Mouse (Mus musculus): ENCODE data around the gene Fam104a. TPM values are rescaled to one million over a fixed set of nuclear protein-coding genes. Genes with fewer than 3 reads are reported as not detected.

Gene Fam104a
- polyA plus RNA-seq, 1 experiment: 22.8 TPM

GRCm38 (mm10) chr11:113715078-113715674 is 31.2 kb upstream of the Fam104a start:
- TF ChIP-seq CTCF (IDR thresholded peaks at IDR 0.05; ENCODE audit: low read depth, low read length): peak; percentile 51
- TF ChIP-seq POLR2A (IDR thresholded peaks at IDR 0.05; ENCODE audit: insufficient read depth, low read length): no peak
- TF ChIP-seq EP300 (IDR thresholded peaks at IDR 0.05; ENCODE audit: insufficient read depth, low read depth, low read length): no peak
- Histone ChIP-seq H3K36me3 (ENCODE audit: control insufficient read depth, insufficient read depth, low read length, poor library complexity, severe bottlenecking) (no peaks in the 10 kb centered on the region), H3K27ac (ENCODE audit: insufficient read depth, low read length) (no peak overlapping the region), H3K4me1 (ENCODE audit: control insufficient read depth, insufficient read depth, low read length) (peaks cover 10% of the 10 kb centered on the region), H3K4me3 (ENCODE audit: low read depth, low read length) (no peak overlapping the region), H3K27me3 (ENCODE audit: control insufficient read depth, insufficient read depth, low read length, poor library complexity, severe bottlenecking) (no peaks in the 10 kb centered on the region), H3K9ac (ENCODE audit: low read depth, poor library complexity, severe bottlenecking) (no peak overlapping the region), H3K9me3 (replicated peaks; ENCODE audit: control insufficient read depth, insufficient read depth, low read length, poor library complexity, severe bottlenecking) (no peaks in the 10 kb centered on the region)

- Histone ChIP-seq H3K27me3 (ENCODE audit: control insufficient read depth, insufficient read depth, low read length, poor library complexity, severe bottlenecking) (no peaks in the 10 kb centered on the region), H3K9ac (ENCODE audit: low read depth, poor library complexity, severe bottlenecking) (peak overlapping the region; percentile 75), H3K27ac (ENCODE audit: insufficient read depth, low read length) (peak overlapping the region; percentile 97), H3K4me1 (ENCODE audit: control insufficient read depth, insufficient read depth, low read length) (peaks cover 12% of the 10 kb centered on the region), H3K4me3 (ENCODE audit: low read depth, low read length) (peak overlapping the region; percentile 66), H3K9me3 (replicated peaks; ENCODE audit: control insufficient read depth, insufficient read depth, low read length, poor library complexity, severe bottlenecking) (no peaks in the 10 kb centered on the region), H3K36me3 (ENCODE audit: control insufficient read depth, insufficient read depth, low read length, poor library complexity, severe bottlenecking) (no peaks in the 10 kb centered on the region)
- no peak for TF ChIP-seq EP300 (IDR thresholded peaks at IDR 0.05; ENCODE audit: insufficient read depth, low read depth, low read length)
- TF ChIP-seq CTCF (IDR thresholded peaks at IDR 0.05; ENCODE audit: low read depth, low read length): no peak
- TF ChIP-seq POLR2A (IDR thresholded peaks at IDR 0.05; ENCODE audit: insufficient read depth, low read length): no peak
Observed at GRCm38 (mm10) chr11:113711061-113711460, 27.1 kb upstream of the Fam104a start.

GRCm38 (mm10) chr11:113710257-113710777 is 26.4 kb upstream of the Fam104a start:
- H3K36me3 ChIP-seq (ENCODE audit: control insufficient read depth, insufficient read depth, low read length, poor library complexity, severe bottlenecking): no peaks in the 10 kb centered on the region
- H3K4me3 ChIP-seq (ENCODE audit: low read depth, low read length): peak overlapping the region; percentile 66
- H3K27ac ChIP-seq (ENCODE audit: insufficient read depth, low read length): peak overlapping the region; percentile 97
- H3K9me3 ChIP-seq (replicated peaks; ENCODE audit: control insufficient read depth, insufficient read depth, low read length, poor library complexity, severe bottlenecking): no peaks in the 10 kb centered on the region
- H3K27me3 ChIP-seq (ENCODE audit: control insufficient read depth, insufficient read depth, low read length, poor library complexity, severe bottlenecking): no peaks in the 10 kb centered on the region
- H3K9ac ChIP-seq (ENCODE audit: low read depth, poor library complexity, severe bottlenecking): peak overlapping the region; percentile 75
- peaks cover 16% of the 10 kb centered on the region for H3K4me1 ChIP-seq (ENCODE audit: control insufficient read depth, insufficient read depth, low read length)
- peak; percentile 93 for TF ChIP-seq EP300 (IDR thresholded peaks at IDR 0.05; ENCODE audit: insufficient read depth, low read depth, low read length)
- no peak for TF ChIP-seq CTCF (IDR thresholded peaks at IDR 0.05; ENCODE audit: low read depth, low read length)
- TF ChIP-seq POLR2A (IDR thresholded peaks at IDR 0.05; ENCODE audit: insufficient read depth, low read length): peak; percentile 53

- H3K36me3 ChIP-seq (ENCODE audit: control insufficient read depth, insufficient read depth, low read length, poor library complexity, severe bottlenecking): no peaks in the 10 kb centered on the region
- no peaks in the 10 kb centered on the region for H3K9me3 ChIP-seq (replicated peaks; ENCODE audit: control insufficient read depth, insufficient read depth, low read length, poor library complexity, severe bottlenecking)
- peaks cover 14% of the 10 kb centered on the region for H3K4me1 ChIP-seq (ENCODE audit: control insufficient read depth, insufficient read depth, low read length)
- TF ChIP-seq CTCF (IDR thresholded peaks at IDR 0.05; ENCODE audit: low read depth, low read length): no peak
- TF ChIP-seq EP300 (IDR thresholded peaks at IDR 0.05; ENCODE audit: insufficient read depth, low read depth, low read length): peak; percentile 96
- TF ChIP-seq POLR2A (IDR thresholded peaks at IDR 0.05; ENCODE audit: insufficient read depth, low read length): peak; percentile 89
- no peaks in the 10 kb centered on the region for H3K27me3 ChIP-seq (ENCODE audit: control insufficient read depth, insufficient read depth, low read length, poor library complexity, severe bottlenecking)
- peak within 1 kb of the TSS; percentile 75 for H3K9ac ChIP-seq (ENCODE audit: low read depth, poor library complexity, severe bottlenecking)
- H3K4me3 ChIP-seq (ENCODE audit: low read depth, low read length): peak within 1 kb of the TSS; percentile 87
- H3K27ac ChIP-seq (ENCODE audit: insufficient read depth, low read length): peak within 1 kb of the TSS; percentile 97
Observed at GRCm38 (mm10) chr11:113709731-113710256, 25.8 kb upstream of the Fam104a start, which contains the start of gene Cpsf4l. TSS of gene Cpsf4l (minus strand) at chr11:113710017.

- H3K4me1 ChIP-seq (ENCODE audit: control insufficient read depth, insufficient read depth, low read length): peaks cover 14% of the 10 kb centered on the region
- no peaks in the 10 kb centered on the region for H3K36me3 ChIP-seq (ENCODE audit: control insufficient read depth, insufficient read depth, low read length, poor library complexity, severe bottlenecking)
- peak overlapping the region; percentile 75 for H3K9ac ChIP-seq (ENCODE audit: low read depth, poor library complexity, severe bottlenecking)
- TF ChIP-seq EP300 (IDR thresholded peaks at IDR 0.05; ENCODE audit: insufficient read depth, low read depth, low read length): no peak
- TF ChIP-seq POLR2A (IDR thresholded peaks at IDR 0.05; ENCODE audit: insufficient read depth, low read length): no peak
- no peak for TF ChIP-seq CTCF (IDR thresholded peaks at IDR 0.05; ENCODE audit: low read depth, low read length)
- peak overlapping the region; percentile 97 for H3K27ac ChIP-seq (ENCODE audit: insufficient read depth, low read length)
- no peaks in the 10 kb centered on the region for H3K27me3 ChIP-seq (ENCODE audit: control insufficient read depth, insufficient read depth, low read length, poor library complexity, severe bottlenecking)
- peak overlapping the region; percentile 87 for H3K4me3 ChIP-seq (ENCODE audit: low read depth, low read length)
- no peaks in the 10 kb centered on the region for H3K9me3 ChIP-seq (replicated peaks; ENCODE audit: control insufficient read depth, insufficient read depth, low read length, poor library complexity, severe bottlenecking)
Observed at GRCm38 (mm10) chr11:113709272-113709671, 25.3 kb upstream of the Fam104a start.
